Mouse (Mus musculus): ENCODE data around the gene Slc5a5. TPM values are rescaled to one million over a fixed set of nuclear protein-coding genes. Genes with fewer than 3 reads are reported as not detected.

Slc5a5 gene
- polyA plus RNA-seq, 1 experiment from 2014 or later, result 0.31 TPM

GRCm38 (mm10) chr8:70925754-70926153 lies 33.2 kb upstream of the Slc5a5 start:
- no peak overlapping the region for H3K9ac ChIP-seq (ENCODE audit: low read depth, low read length)
- 90% methylated on average over 4 of the region's 4 CpGs for WGBS
- H3K27ac ChIP-seq (ENCODE audit: low read length), result no peak overlapping the region
- ATAC-seq, result no peak
- no peaks in the 10 kb centered on the region for H3K27me3 ChIP-seq (replicated peaks; ENCODE audit: control insufficient read depth, insufficient read depth, low read length)
- no peak overlapping the region for H3K4me3 ChIP-seq (ENCODE audit: low read length)
- H3K36me3 ChIP-seq (ENCODE audit: control insufficient read depth, insufficient read depth, low read length), result no peaks in the 10 kb centered on the region; the same call in 1 of the 2 replicates
- no peaks in the 10 kb centered on the region for H3K9me3 ChIP-seq (ENCODE audit: control insufficient read depth, low read length)
- H3K4me2 ChIP-seq (ENCODE audit: low read depth, low read length), result no peak overlapping the region
- no peaks in the 10 kb centered on the region for H3K4me1 ChIP-seq (ENCODE audit: control insufficient read depth, insufficient read depth, low read length)

GRCm38 (mm10) chr8:70924151-70924550 lies 31.6 kb upstream of the Slc5a5 start:
- ATAC-seq, result no peak
- Histone ChIP-seq H3K4me3 (ENCODE audit: low read length) (no peak overlapping the region), H3K36me3 (ENCODE audit: control insufficient read depth, insufficient read depth, low read length) (no peaks in the 10 kb centered on the region; the same call in 1 of the 2 replicates), H3K27ac (ENCODE audit: low read length) (no peak overlapping the region), H3K4me1 (ENCODE audit: control insufficient read depth, insufficient read depth, low read length) (no peaks in the 10 kb centered on the region), H3K27me3 (replicated peaks; ENCODE audit: control insufficient read depth, insufficient read depth, low read length) (no peaks in the 10 kb centered on the region), H3K9ac (ENCODE audit: low read depth, low read length) (no peak overlapping the region), H3K4me2 (ENCODE audit: low read depth, low read length) (no peak overlapping the region), H3K9me3 (ENCODE audit: control insufficient read depth, low read length) (no peaks in the 10 kb centered on the region)
- 84% methylated on average over 4 of the region's 4 CpGs for WGBS

DNA sequence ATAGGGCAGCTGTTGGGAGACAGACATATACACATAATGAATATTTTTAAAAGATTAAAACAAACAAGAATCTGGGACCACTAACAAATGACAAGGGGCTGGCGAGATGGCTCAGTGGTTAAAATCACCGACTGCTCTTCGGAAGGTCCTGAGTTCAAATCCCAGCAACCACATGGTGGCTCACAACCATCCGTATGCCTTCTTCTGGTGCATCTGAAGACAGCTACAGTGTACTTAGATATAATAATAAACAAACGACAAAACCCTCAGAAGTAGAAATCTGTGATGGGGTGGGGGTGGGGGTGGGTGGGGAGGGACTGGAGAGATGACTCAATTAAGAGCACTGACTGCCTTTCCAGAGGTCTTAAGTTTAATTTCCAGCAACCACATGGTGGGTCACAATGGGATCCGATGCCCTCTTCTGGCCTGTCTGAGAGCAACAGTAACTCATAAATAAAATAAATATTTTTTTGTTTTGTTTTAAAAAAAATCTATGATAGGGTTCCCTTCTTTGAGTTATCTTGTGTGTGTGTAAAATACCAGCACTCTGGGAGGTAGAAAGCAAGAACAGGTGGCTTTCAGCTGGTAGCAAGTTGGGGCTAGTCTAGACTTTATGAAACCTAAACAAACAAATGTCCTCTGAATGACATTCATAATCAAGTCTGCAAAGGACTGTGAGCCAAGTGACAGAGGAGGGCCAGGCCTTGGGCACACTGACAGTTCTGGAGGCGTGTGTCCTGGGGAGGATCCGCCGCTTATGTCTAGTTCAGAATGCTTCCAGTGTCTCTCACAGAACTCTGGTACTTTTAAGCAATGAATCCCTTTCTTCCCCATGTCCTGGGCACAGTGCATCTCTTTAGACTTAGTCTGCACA lies 27.7 kb upstream of the Slc5a5 start:
- Histone ChIP-seq H3K4me1 (ENCODE audit: control insufficient read depth, insufficient read depth, low read length) (no peaks in the 10 kb centered on the region), H3K9me3 (ENCODE audit: control insufficient read depth, low read length) (no peaks in the 10 kb centered on the region), H3K4me3 (ENCODE audit: low read length) (no peak overlapping the region), H3K27ac (ENCODE audit: low read length) (no peak overlapping the region), H3K4me2 (ENCODE audit: low read depth, low read length) (no peak overlapping the region), H3K27me3 (replicated peaks; ENCODE audit: control insufficient read depth, insufficient read depth, low read length) (no peaks in the 10 kb centered on the region), H3K36me3 (ENCODE audit: control insufficient read depth, insufficient read depth, low read length) (peaks cover 15% of the 10 kb centered on the region), H3K9ac (ENCODE audit: low read depth, low read length) (no peak overlapping the region)
- ATAC-seq, result no peak
- 80% methylated on average over 9 of the region's 9 CpGs for WGBS

GRCm38 (mm10) chr8:70914704-70915103 lies 22.1 kb upstream of the Slc5a5 start:
- ATAC-seq, result no peak
- 93% methylated on average over 17 of the region's 17 CpGs for WGBS
- no peaks in the 10 kb centered on the region for H3K27me3 ChIP-seq (replicated peaks; ENCODE audit: control insufficient read depth, insufficient read depth, low read length)
- H3K9ac ChIP-seq (ENCODE audit: low read depth, low read length), result no peak overlapping the region
- H3K9me3 ChIP-seq (ENCODE audit: control insufficient read depth, low read length), result no peaks in the 10 kb centered on the region
- no peak overlapping the region for H3K4me3 ChIP-seq (ENCODE audit: low read length)
- H3K4me2 ChIP-seq (ENCODE audit: low read depth, low read length), result no peak overlapping the region
- no peak overlapping the region for H3K27ac ChIP-seq (ENCODE audit: low read length)
- no peaks in the 10 kb centered on the region for H3K4me1 ChIP-seq (ENCODE audit: control insufficient read depth, insufficient read depth, low read length)
- H3K36me3 ChIP-seq (ENCODE audit: control insufficient read depth, insufficient read depth, low read length), result peaks cover 36% of the 10 kb centered on the region

DNA sequence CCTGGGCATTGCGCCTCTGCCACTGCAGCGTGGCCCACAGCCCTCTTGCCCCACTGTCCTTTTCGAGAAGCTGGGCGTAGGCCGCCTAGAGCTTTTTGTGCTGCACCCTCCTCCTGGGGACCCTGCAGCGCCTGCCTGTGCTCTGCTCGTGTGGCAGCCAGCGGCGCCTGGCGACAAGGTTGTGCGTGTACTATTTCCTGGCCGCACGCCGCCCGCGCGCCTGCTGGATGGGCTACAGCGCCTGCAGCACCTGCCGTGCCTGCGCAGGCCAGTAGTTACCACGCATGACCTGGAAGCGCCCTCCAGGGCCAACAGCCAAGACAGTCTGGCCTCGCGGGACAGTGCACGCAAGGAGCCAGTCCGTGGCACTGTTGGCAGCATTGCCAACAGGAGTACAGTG lies 21.0 kb upstream of the Slc5a5 start:
- no peaks in the 10 kb centered on the region for H3K4me1 ChIP-seq (ENCODE audit: control insufficient read depth, insufficient read depth, low read length)
- 93% methylated on average over 26 of the region's 26 CpGs for WGBS
- H3K9ac ChIP-seq (ENCODE audit: low read depth, low read length), result no peak overlapping the region
- ATAC-seq, result no peak
- no peaks in the 10 kb centered on the region for H3K9me3 ChIP-seq (ENCODE audit: control insufficient read depth, low read length)
- no peak overlapping the region for H3K4me3 ChIP-seq (ENCODE audit: low read length)
- peaks cover 35% of the 10 kb centered on the region for H3K36me3 ChIP-seq (ENCODE audit: control insufficient read depth, insufficient read depth, low read length)
- H3K27me3 ChIP-seq (replicated peaks; ENCODE audit: control insufficient read depth, insufficient read depth, low read length), result no peaks in the 10 kb centered on the region
- H3K27ac ChIP-seq (ENCODE audit: low read length), result no peak overlapping the region
- no peak overlapping the region for H3K4me2 ChIP-seq (ENCODE audit: low read depth, low read length)

- no peak overlapping the region for H3K27ac ChIP-seq (ENCODE audit: low read length)
- H3K4me3 ChIP-seq (ENCODE audit: low read length), result no peak overlapping the region
- 92% methylated on average over 30 of the region's 30 CpGs for WGBS
- H3K9me3 ChIP-seq (ENCODE audit: control insufficient read depth, low read length), result no peaks in the 10 kb centered on the region
- H3K9ac ChIP-seq (ENCODE audit: low read depth, low read length), result no peak overlapping the region
- H3K27me3 ChIP-seq (replicated peaks; ENCODE audit: control insufficient read depth, insufficient read depth, low read length), result no peaks in the 10 kb centered on the region
- H3K4me1 ChIP-seq (ENCODE audit: control insufficient read depth, insufficient read depth, low read length), result no peaks in the 10 kb centered on the region
- H3K4me2 ChIP-seq (ENCODE audit: low read depth, low read length), result no peak overlapping the region
- ATAC-seq, result no peak
- peaks cover 30% of the 10 kb centered on the region for H3K36me3 ChIP-seq (ENCODE audit: control insufficient read depth, insufficient read depth, low read length)
Measured at GRCm38 (mm10) chr8:70912955-70913354, 20.4 kb upstream of the Slc5a5 start.

DNA sequence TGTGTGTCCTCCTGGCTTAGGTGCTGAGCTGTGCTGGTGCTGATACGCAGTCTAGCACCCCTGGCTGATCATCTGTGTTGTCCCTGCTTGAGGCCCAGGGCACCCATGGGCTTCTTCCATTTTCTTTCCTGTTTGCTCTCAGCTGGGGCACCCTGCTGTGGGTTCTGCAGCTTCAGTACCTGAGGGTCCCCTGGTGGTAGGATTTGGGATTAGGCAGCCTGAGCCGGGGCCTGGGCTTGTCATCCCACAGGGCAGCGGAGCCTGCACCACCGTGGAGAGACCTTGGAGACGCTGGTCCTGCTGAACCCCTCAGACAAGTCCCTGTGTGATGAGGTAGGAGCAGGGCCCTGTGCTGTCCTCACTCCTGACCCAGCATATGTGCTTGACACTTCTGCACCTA lies 19.0 kb upstream of the Slc5a5 start:
- no peak for ATAC-seq
- H3K4me3 ChIP-seq (ENCODE audit: low read length), result no peak overlapping the region
- H3K27me3 ChIP-seq (replicated peaks; ENCODE audit: control insufficient read depth, insufficient read depth, low read length), result no peaks in the 10 kb centered on the region
- H3K27ac ChIP-seq (ENCODE audit: low read length), result no peak overlapping the region
- 75% methylated on average over 5 of the region's 5 CpGs for WGBS
- no peak overlapping the region for H3K4me2 ChIP-seq (ENCODE audit: low read depth, low read length)
- peaks cover 21% of the 10 kb centered on the region for H3K36me3 ChIP-seq (ENCODE audit: control insufficient read depth, insufficient read depth, low read length)
- H3K9me3 ChIP-seq (ENCODE audit: control insufficient read depth, low read length), result no peaks in the 10 kb centered on the region
- no peak overlapping the region for H3K9ac ChIP-seq (ENCODE audit: low read depth, low read length)
- peaks cover 6% of the 10 kb centered on the region for H3K4me1 ChIP-seq (ENCODE audit: control insufficient read depth, insufficient read depth, low read length)

- H3K27me3 ChIP-seq (replicated peaks; ENCODE audit: control insufficient read depth, insufficient read depth, low read length), result no peaks in the 10 kb centered on the region
- H3K9ac ChIP-seq (ENCODE audit: low read depth, low read length), result no peak overlapping the region
- peaks cover 3% of the 10 kb centered on the region for H3K36me3 ChIP-seq (ENCODE audit: control insufficient read depth, insufficient read depth, low read length)
- no peak overlapping the region for H3K4me2 ChIP-seq (ENCODE audit: low read depth, low read length)
- no peak overlapping the region for H3K4me3 ChIP-seq (ENCODE audit: low read length)
- no peak for ATAC-seq
- peaks cover 11% of the 10 kb centered on the region for H3K4me1 ChIP-seq (ENCODE audit: control insufficient read depth, insufficient read depth, low read length)
- no peaks in the 10 kb centered on the region for H3K9me3 ChIP-seq (ENCODE audit: control insufficient read depth, low read length)
- 87% methylated on average over 2 of the region's 2 CpGs for WGBS
- H3K27ac ChIP-seq (ENCODE audit: low read length), result no peak overlapping the region
Measured at GRCm38 (mm10) chr8:70907518-70907917, 15.0 kb upstream of the Slc5a5 start.

DNA sequence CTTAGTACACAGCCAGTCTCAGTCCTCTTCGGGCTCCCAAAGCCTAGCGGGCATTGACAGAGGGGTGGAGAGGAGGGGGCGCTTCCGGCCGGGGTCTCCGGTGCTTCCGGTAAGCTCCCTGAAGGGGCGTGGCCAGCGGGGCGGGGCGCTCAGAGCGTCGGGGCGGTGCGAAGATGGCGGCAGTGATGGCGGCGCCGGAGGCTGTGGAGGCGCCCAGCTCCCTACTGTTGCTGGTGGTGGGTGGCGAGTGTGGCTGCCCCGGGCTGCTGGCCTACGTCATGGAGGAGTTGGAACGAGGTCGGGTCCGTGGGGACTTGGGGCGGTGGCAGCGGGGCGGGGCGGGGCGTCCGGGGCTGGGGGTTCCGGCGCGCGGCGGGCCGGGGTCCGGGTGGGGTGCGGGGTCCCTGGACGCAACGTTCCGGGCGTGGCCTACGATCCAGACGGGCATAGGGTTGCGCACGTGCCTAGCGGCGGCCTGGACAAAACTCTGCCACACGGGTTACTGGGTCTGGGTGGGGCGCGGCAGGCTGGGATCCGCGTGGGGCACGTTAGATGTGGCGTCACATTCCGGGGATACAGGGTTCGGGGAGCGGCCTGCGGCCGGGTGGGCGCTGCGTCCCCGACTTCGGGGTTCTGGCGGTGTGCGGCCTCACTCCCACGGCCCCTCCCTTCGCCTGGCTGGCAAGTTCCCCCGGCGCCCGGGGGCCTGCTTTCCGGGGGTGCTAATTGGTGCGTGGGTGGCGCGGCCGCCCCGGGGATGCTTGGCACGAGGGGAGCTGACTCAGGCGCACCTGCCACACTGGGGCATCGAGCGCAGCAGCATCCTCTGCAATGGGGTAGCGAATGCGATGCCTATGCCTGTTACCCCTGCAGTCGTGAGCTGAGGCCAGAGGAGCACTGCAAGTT lies 13.5 kb upstream of the Slc5a5 start, which contains the start of gene Map1s:
Gene Map1s (plus strand): TSS at position 102 of the 906 bp plus-strand sequence.
- under 1% methylated on average over 73 of the region's 86 CpGs for WGBS
- Histone ChIP-seq H3K9me3 (ENCODE audit: control insufficient read depth, low read length) (no peaks in the 10 kb centered on the region), H3K27ac (ENCODE audit: low read length) (peak within 1 kb of the TSS; percentile 86), H3K4me1 (ENCODE audit: control insufficient read depth, insufficient read depth, low read length) (peaks cover 11% of the 10 kb centered on the region), H3K4me2 (ENCODE audit: low read depth, low read length) (peak within 1 kb of the TSS; percentile 78), H3K4me3 (ENCODE audit: low read length) (peak within 1 kb of the TSS; percentile 85), H3K9ac (ENCODE audit: low read depth, low read length) (peak within 1 kb of the TSS; percentile 77), H3K36me3 (ENCODE audit: control insufficient read depth, insufficient read depth, low read length) (no peaks in the 10 kb centered on the region; the same call in 1 of the 2 replicates), H3K27me3 (replicated peaks; ENCODE audit: control insufficient read depth, insufficient read depth, low read length) (no peaks in the 10 kb centered on the region)
- ATAC-seq, result peak; percentile 88

All from intestine, embryonic 16.5 days (tissue).